Mouse (Mus musculus) intestine, embryonic 16.5 days (tissue): ENCODE results near the gene Nkg7. TPM values are rescaled to one million over a fixed set of nuclear protein-coding genes. Genes with fewer than 3 reads are reported as not detected.

Source experiments
- ATAC-seq: fragments of 200-750 bp; cut with Nextera tagmentation; 2 replicates; pipeline ENCODE4 v1.8.0; 2017; ENCODE audit warnings: moderate TSS enrichment, moderate library complexity
- H3K27ac ChIP-seq: fragments of 300-500 bp; sonication (generic); 2 replicates; pipeline ENCODE4 v1.5.1; 2014; ENCODE audit warnings: mild to moderate bottlenecking, low read length
- H3K27me3 ChIP-seq: fragments of 300-500 bp; sonication (generic); replicated peaks from 2 replicates; pipeline ENCODE4 v1.6.1; 2014; ENCODE audit warnings: low read length, control low read depth, mixed read lengths; ENCODE audit not compliant: control insufficient read depth, insufficient read depth
- H3K36me3 ChIP-seq: fragments of 300-500 bp; sonication (generic); 2 replicates; pipeline ENCODE4 v1.6.1; 2014; ENCODE audit warnings: low read length, control low read depth; ENCODE audit not compliant: control insufficient read depth, insufficient read depth
- H3K4me1 ChIP-seq: fragments of 300-500 bp; sonication (generic); 2 replicates; pipeline ENCODE4 v1.6.1; 2014; ENCODE audit warnings: low read length, control low read depth, mixed read lengths; ENCODE audit not compliant: control insufficient read depth, insufficient read depth
- H3K4me2 ChIP-seq: fragments of 300-500 bp; sonication (generic); 2 replicates; pipeline ENCODE4 v1.6.1; 2014; ENCODE audit warnings: low read depth, low read length, control low read depth
- H3K4me3 ChIP-seq: fragments of 300-500 bp; sonication (generic); 2 replicates; pipeline ENCODE4 v1.5.1; 2014; ENCODE audit warnings: mild to moderate bottlenecking, low read length
- H3K9ac ChIP-seq: fragments of 300-500 bp; sonication (generic); 2 replicates; pipeline ENCODE4 v1.6.1; 2014; ENCODE audit warnings: low read depth, low read length
- H3K9me3 ChIP-seq: fragments of 300-500 bp; sonication (generic); 2 replicates; pipeline ENCODE4 v1.6.1; 2016; ENCODE audit warnings: low read length, control low read depth; ENCODE audit not compliant: control insufficient read depth
- WGBS: fragments of 180-500 bp; shearing (Covaris S2); extraction: QIAGEN DNeasy Blood & Tissue Kit; methylation state at CpG from one replicate; pipeline ENCODE4 v1.1.7; 2014; 5-methylcytosine and 5-hydroxymethylcytosine counted together
- microRNA-seq: library from miRNA; unstranded; fragments of <30 nt; microRNA quantifications from one replicate; pipeline ENCODE4, GENCODE M21; 2016
- polyA plus RNA-seq: library from polyadenylated mRNA; unstranded; fragments of >200 nt; fragmentation: Nextera tagmentation; extraction: Ambion mirVana; gene quantifications from 2 replicates; pipeline ENCODE4 v1.2.1, GENCODE M21; 2015

Nkg7 gene
- polyA plus RNA-seq, 1 experiment from 2014 or later = 4.3 TPM

DNA sequence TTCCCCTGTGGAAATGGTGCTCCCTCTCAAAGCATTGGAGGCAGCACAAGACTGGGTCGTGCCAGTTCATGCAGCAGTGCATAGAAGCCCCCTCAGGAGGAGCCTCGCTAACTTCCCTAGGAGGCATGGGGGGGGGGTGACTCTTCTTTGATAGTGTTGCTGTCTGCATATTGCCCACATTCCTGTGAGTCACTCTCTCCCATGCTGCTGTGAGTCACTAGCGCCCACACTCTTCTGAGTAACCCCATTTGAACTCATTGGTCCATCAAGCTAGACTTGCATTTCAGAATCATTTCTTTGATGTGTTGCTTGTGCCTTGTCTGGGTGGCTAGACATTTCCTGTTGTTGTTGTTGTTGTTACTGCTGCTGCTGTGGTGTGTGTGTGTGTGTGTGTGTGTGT is 44.3 kb downstream of the Nkg7 start:
- no peak overlapping the region for H3K27ac ChIP-seq
- H3K36me3 ChIP-seq = no peaks in the 10 kb centered on the region
- 61% methylated on average over 3 of the region's 3 CpGs for WGBS
- H3K4me2 ChIP-seq = no peak overlapping the region
- no peak for ATAC-seq
- no peaks in the 10 kb centered on the region for H3K4me1 ChIP-seq
- H3K27me3 ChIP-seq = peaks cover 22% of the 10 kb centered on the region
- no peak overlapping the region for H3K4me3 ChIP-seq
- no peak overlapping the region for H3K9ac ChIP-seq
- no peaks in the 10 kb centered on the region for H3K9me3 ChIP-seq

DNA sequence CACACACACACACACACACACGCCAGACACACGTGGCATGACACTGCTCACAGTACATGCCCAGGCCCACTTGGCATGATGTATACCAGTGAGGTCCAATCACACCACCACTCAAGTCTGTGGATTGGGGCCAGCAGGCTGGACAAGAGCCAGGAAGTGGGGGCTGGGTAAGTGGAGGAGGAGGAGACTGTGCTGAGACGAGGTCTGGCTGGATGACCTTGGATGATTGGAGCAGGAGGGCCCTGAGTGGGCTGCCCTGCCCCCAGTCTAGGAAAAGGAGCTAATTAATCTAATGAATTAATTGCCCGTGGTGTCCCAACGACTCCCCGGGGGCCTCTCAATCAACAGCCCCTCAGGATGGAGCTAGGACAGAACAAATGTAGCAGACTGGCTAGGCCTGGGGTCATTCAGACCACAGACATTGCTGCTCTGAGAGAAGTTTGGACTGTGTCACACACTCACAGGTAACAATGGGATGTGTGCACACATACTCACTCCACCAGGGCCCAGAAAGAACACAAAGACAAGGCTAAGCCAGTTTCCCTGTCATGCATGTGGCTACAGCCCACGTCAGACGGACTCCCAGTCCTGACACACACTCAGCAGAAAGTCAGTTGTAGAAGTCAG is 45.3 kb downstream of the Nkg7 start:
- H3K27me3 ChIP-seq = peaks cover 13% of the 10 kb centered on the region
- H3K9ac ChIP-seq = no peak overlapping the region
- H3K4me3 ChIP-seq = no peak overlapping the region
- no peaks in the 10 kb centered on the region for H3K9me3 ChIP-seq
- H3K27ac ChIP-seq = no peak overlapping the region
- no peaks in the 10 kb centered on the region for H3K36me3 ChIP-seq
- ATAC-seq = peak; percentile 36; the same call in 1 of the 2 replicates
- WGBS = 58% methylated on average over 8 of the region's 8 CpGs
- H3K4me2 ChIP-seq = no peak overlapping the region
- H3K4me1 ChIP-seq = no peaks in the 10 kb centered on the region

DNA sequence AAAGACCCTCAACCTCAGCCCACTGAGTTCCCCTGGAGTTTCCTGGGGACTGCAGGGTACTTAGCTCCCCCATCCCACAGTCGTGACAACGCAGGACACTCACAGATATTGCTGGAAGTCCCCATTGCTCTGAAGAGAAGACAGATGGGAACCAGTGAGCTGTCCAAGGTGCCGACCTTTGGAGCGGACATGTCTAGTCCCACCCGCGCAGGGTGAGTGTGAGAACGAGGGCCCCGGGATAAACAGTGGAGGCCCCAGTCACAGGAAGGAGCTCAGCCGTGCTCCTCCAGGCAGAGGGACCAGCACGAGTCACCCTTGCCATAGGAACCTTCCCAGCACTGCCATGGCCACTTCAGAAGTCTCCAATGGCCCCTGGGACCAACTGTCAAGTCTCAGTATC is 46.4 kb downstream of the Nkg7 start:
- Histone ChIP-seq H3K4me2 (no peak overlapping the region), H3K27me3 (0 out of 2 replicates have a peak, but pooled peaks cover 3% of the 10 kb centered on the region), H3K36me3 (no peaks in the 10 kb centered on the region), H3K4me3 (no peak overlapping the region), H3K27ac (no peak overlapping the region), H3K9ac (no peak overlapping the region), H3K4me1 (no peaks in the 10 kb centered on the region), H3K9me3 (no peaks in the 10 kb centered on the region)
- ATAC-seq = no peak
- 5% methylated on average over 10 of the region's 10 CpGs for WGBS

Small RNA genes within 50 kb of the gene (microRNA-seq; reads per million reads assigned to microRNA genes)
- 0.91 reads per million for gene Mir7051

Other genes starting within 250 kb of the Nkg7 start
- 8.2 and 8.7 TPM in 2 replicates for gene Zfp715, start 123.8 kb upstream of the Nkg7 start, polyA plus RNA-seq
- 0.46 and 0.54 TPM in 2 replicates for gene Siglecf, start 85.7 kb upstream of the Nkg7 start, polyA plus RNA-seq
- 0.27 and 0.39 TPM in 2 replicates for gene Siglecg, start 28.9 kb upstream of the Nkg7 start, polyA plus RNA-seq
- 0.26 and 0.61 TPM in 2 replicates for gene Lim2, start 9.4 kb upstream of the Nkg7 start, polyA plus RNA-seq
- gene Cldnd2, start 3.7 kb downstream of the Nkg7 start, polyA plus RNA-seq = not detected in 2 replicates
- 551 and 568 TPM in 2 replicates for gene Etfb, start 7.0 kb downstream of the Nkg7 start, polyA plus RNA-seq
- 0.20 and 0.32 TPM in 2 replicates for gene Gm45233, start 7.1 kb downstream of the Nkg7 start, polyA plus RNA-seq
- 2.7 and 2.8 TPM in 2 replicates for gene Vsig10l, start 26.1 kb downstream of the Nkg7 start, polyA plus RNA-seq
- gene Iglon5, start 53.0 kb downstream of the Nkg7 start, polyA plus RNA-seq = 0.33 and 0.38 TPM in 2 replicates
- gene 4931406B18Rik, start 68.9 kb downstream of the Nkg7 start, polyA plus RNA-seq = not detected in 2 replicates
- gene Cd33, start 107.4 kb downstream of the Nkg7 start, polyA plus RNA-seq = 2.3 TPM in 2 replicates
- 2.2 and 2.4 TPM in 2 replicates for gene Zfp658, start 125.2 kb downstream of the Nkg7 start, polyA plus RNA-seq
- 7.5 and 8.3 TPM in 2 replicates for gene Zfp719, start 142.5 kb downstream of the Nkg7 start, polyA plus RNA-seq
- gene Zfp819, start 170.1 kb downstream of the Nkg7 start, polyA plus RNA-seq = not detected in 2 replicates
- 9.9 and 10.1 TPM in 2 replicates for gene Ceacam18, start 197.6 kb downstream of the Nkg7 start, polyA plus RNA-seq
- 1.6 TPM in 2 replicates for gene Siglece, start 223.1 kb downstream of the Nkg7 start, polyA plus RNA-seq
- gene Ctu1, start 234.9 kb downstream of the Nkg7 start, polyA plus RNA-seq = 11.2 and 11.7 TPM in 2 replicates